Mouse (Mus musculus): ENCODE measurements around the gene Dffa. TPM values are rescaled to one million over a fixed set of nuclear protein-coding genes. Genes with fewer than 3 reads are reported as not detected.

Dffa gene
- polyA plus RNA-seq, 1 experiment from 2014 or later = 30.2 TPM

GRCm38 (mm10) chr4:149066672-149067551 lies 37.0 kb upstream of the Dffa start:
- 82% methylated on average over 22 of the region's 22 CpGs for WGBS
- peak; percentile 69 for ATAC-seq (ENCODE audit: low FRiP score)

GRCm38 (mm10) chr4:149075073-149075472 lies 28.9 kb upstream of the Dffa start:
- Histone ChIP-seq H3K36me3 (peaks cover 27% of the 10 kb centered on the region), H3K27me3 (no peaks in the 10 kb centered on the region), H3K4me2 (replicated peaks) (no peak overlapping the region), H3K4me1 (peaks cover 6% of the 10 kb centered on the region), H3K27ac (no peak overlapping the region), H3K9me3 (replicated peaks) (no peaks in the 10 kb centered on the region), H3K9ac (no peak overlapping the region), H3K4me3 (no peak overlapping the region)
- ATAC-seq (ENCODE audit: low FRiP score) = no peak
- WGBS = 95% methylated on average over 13 of the region's 13 CpGs

More at GRCm38 (mm10) chr4:149066672-149067551, 37.0 kb upstream of the Dffa start:
- Histone ChIP-seq H3K4me2 (replicated peaks) (no peak overlapping the region), H3K36me3 (peaks cover 2% of the 10 kb centered on the region; the same call in 1 of the 2 replicates), H3K4me3 (no peak overlapping the region), H3K9ac (no peak overlapping the region), H3K27ac (peak overlapping the region; percentile 35; the same call in 1 of the 2 replicates), H3K4me1 (peaks cover 10% of the 10 kb centered on the region), H3K27me3 (no peaks in the 10 kb centered on the region), H3K9me3 (replicated peaks) (no peaks in the 10 kb centered on the region)

GRCm38 (mm10) chr4:149075871-149076575 lies 27.9 kb upstream of the Dffa start:
- no peak overlapping the region for H3K27ac ChIP-seq

GRCm38 (mm10) chr4:149078261-149078660 lies 25.7 kb upstream of the Dffa start:
- 60% methylated on average over 4 of the region's 4 CpGs for WGBS
- ATAC-seq (ENCODE audit: low FRiP score) = no peak
- Histone ChIP-seq H3K4me1 (peaks cover 12% of the 10 kb centered on the region), H3K9me3 (replicated peaks) (no peaks in the 10 kb centered on the region), H3K4me3 (no peak overlapping the region), H3K4me2 (replicated peaks) (no peak overlapping the region), H3K27ac (no peak overlapping the region), H3K36me3 (peaks cover 15% of the 10 kb centered on the region), H3K9ac (no peak overlapping the region), H3K27me3 (no peaks in the 10 kb centered on the region)

More at GRCm38 (mm10) chr4:149075871-149076575, 27.9 kb upstream of the Dffa start:
- Histone ChIP-seq H3K36me3 (peaks cover 27% of the 10 kb centered on the region), H3K9me3 (replicated peaks) (no peaks in the 10 kb centered on the region), H3K4me3 (no peak overlapping the region), H3K9ac (no peak overlapping the region), H3K27me3 (no peaks in the 10 kb centered on the region), H3K4me1 (peaks cover 6% of the 10 kb centered on the region), H3K4me2 (replicated peaks) (no peak overlapping the region)
- peak; percentile 79 for ATAC-seq (ENCODE audit: low FRiP score)
- 25% methylated on average over 10 of the region's 10 CpGs for WGBS

GRCm38 (mm10) chr4:149079629-149080028 lies 24.3 kb upstream of the Dffa start:
- Histone ChIP-seq H3K4me3 (no peak overlapping the region), H3K36me3 (peaks cover 11% of the 10 kb centered on the region), H3K9ac (no peak overlapping the region), H3K4me1 (peaks cover 12% of the 10 kb centered on the region), H3K4me2 (replicated peaks) (no peak overlapping the region), H3K27me3 (no peaks in the 10 kb centered on the region), H3K27ac (no peak overlapping the region), H3K9me3 (replicated peaks) (no peaks in the 10 kb centered on the region)
- 84% methylated on average over 6 of the region's 6 CpGs for WGBS
- ATAC-seq (ENCODE audit: low FRiP score) = no peak

- WGBS = 89% methylated on average over 8 of the region's 8 CpGs
- no peak overlapping the region for H3K4me3 ChIP-seq
These were observed 23.8 kb upstream of the Dffa start for GRCm38 (mm10) chr4:149080111-149080510.

GRCm38 (mm10) chr4:149081528-149081927 lies 22.4 kb upstream of the Dffa start:
- WGBS = 78% methylated on average over 17 of the region's 17 CpGs
- Histone ChIP-seq H3K9ac (no peak overlapping the region), H3K27ac (peak overlapping the region; percentile 17; the same call in 1 of the 2 replicates)

More at GRCm38 (mm10) chr4:149080111-149080510, 23.8 kb upstream of the Dffa start:
- Histone ChIP-seq H3K9me3 (replicated peaks) (no peaks in the 10 kb centered on the region), H3K9ac (no peak overlapping the region), H3K36me3 (peaks cover 6% of the 10 kb centered on the region; the same call in 1 of the 2 replicates), H3K27ac (no peak overlapping the region), H3K27me3 (no peaks in the 10 kb centered on the region), H3K4me1 (peaks cover 12% of the 10 kb centered on the region), H3K4me2 (replicated peaks) (no peak overlapping the region)
- ATAC-seq (ENCODE audit: low FRiP score) = no peak

GRCm38 (mm10) chr4:149085381-149085780 lies 18.6 kb upstream of the Dffa start:
- H3K4me2 ChIP-seq (replicated peaks) = no peak overlapping the region
- H3K27ac ChIP-seq = no peak overlapping the region
- H3K9ac ChIP-seq = no peak overlapping the region
- H3K4me3 ChIP-seq = no peak overlapping the region
- 0 out of 2 replicates have a peak, but pooled peaks cover 6% of the 10 kb centered on the region for H3K4me1 ChIP-seq
- no peaks in the 10 kb centered on the region for H3K27me3 ChIP-seq
- no peak for ATAC-seq (ENCODE audit: low FRiP score)
- H3K9me3 ChIP-seq (replicated peaks) = no peaks in the 10 kb centered on the region
- 85% methylated on average over 5 of the region's 5 CpGs for WGBS
- no peaks in the 10 kb centered on the region for H3K36me3 ChIP-seq

More at GRCm38 (mm10) chr4:149081528-149081927, 22.4 kb upstream of the Dffa start:
- no peak for ATAC-seq (ENCODE audit: low FRiP score)
- no peaks in the 10 kb centered on the region for H3K9me3 ChIP-seq (replicated peaks)
- no peak overlapping the region for H3K4me3 ChIP-seq
- H3K4me1 ChIP-seq = peaks cover 8% of the 10 kb centered on the region; the same call in 1 of the 2 replicates
- H3K4me2 ChIP-seq (replicated peaks) = no peak overlapping the region
- no peaks in the 10 kb centered on the region for H3K27me3 ChIP-seq
- no peaks in the 10 kb centered on the region for H3K36me3 ChIP-seq

GRCm38 (mm10) chr4:149091364-149091763 lies 12.6 kb upstream of the Dffa start:
- ATAC-seq (ENCODE audit: low FRiP score) = no peak
- Histone ChIP-seq H3K36me3 (peaks cover 21% of the 10 kb centered on the region), H3K4me1 (no peaks in the 10 kb centered on the region), H3K9ac (no peak overlapping the region), H3K4me2 (replicated peaks) (no peak overlapping the region), H3K27me3 (no peaks in the 10 kb centered on the region), H3K27ac (no peak overlapping the region), H3K4me3 (no peak overlapping the region), H3K9me3 (replicated peaks) (no peaks in the 10 kb centered on the region)
- WGBS = 90% methylated on average over 8 of the region's 8 CpGs

- H3K4me1 ChIP-seq = peaks cover 12% of the 10 kb centered on the region
- H3K4me2 ChIP-seq (replicated peaks) = peak overlapping the region; percentile 78; the same call in 1 of the 2 replicates
- no peak overlapping the region for H3K9ac ChIP-seq
- 93% methylated on average over 3 of the region's 3 CpGs for WGBS
- H3K4me3 ChIP-seq = no peak overlapping the region
- no peak for ATAC-seq (ENCODE audit: low FRiP score)
- peaks cover 9% of the 10 kb centered on the region for H3K36me3 ChIP-seq
- H3K27ac ChIP-seq = no peak overlapping the region
- H3K9me3 ChIP-seq (replicated peaks) = no peaks in the 10 kb centered on the region
- no peaks in the 10 kb centered on the region for H3K27me3 ChIP-seq
These were observed 6.0 kb upstream of the Dffa start for GRCm38 (mm10) chr4:149097956-149098355.

- Histone ChIP-seq H3K36me3 (peaks cover 6% of the 10 kb centered on the region; the same call in 1 of the 2 replicates), H3K27ac (no peak overlapping the region), H3K27me3 (no peaks in the 10 kb centered on the region), H3K9ac (peak overlapping the region; percentile 88), H3K4me1 (peaks cover 12% of the 10 kb centered on the region), H3K4me2 (replicated peaks) (peak overlapping the region; percentile 78), H3K9me3 (replicated peaks) (no peaks in the 10 kb centered on the region), H3K4me3 (peak overlapping the region; percentile 99)
- ATAC-seq (ENCODE audit: low FRiP score) = no peak
- WGBS = 28% methylated on average over 11 of the region's 11 CpGs
These were observed 5.4 kb upstream of the Dffa start for GRCm38 (mm10) chr4:149098571-149098970.

GRCm38 (mm10) chr4:149099369-149100017 lies 4.5 kb upstream of the Dffa start, which contains the start of gene Pex14:
Pex14 (minus strand) TSS chr4:149099876.
- Histone ChIP-seq H3K4me1 (peaks cover 15% of the 10 kb centered on the region), H3K4me2 (replicated peaks) (peak within 1 kb of the TSS; percentile 78), H3K27ac (peak within 1 kb of the TSS; percentile 73), H3K36me3 (no peaks in the 10 kb centered on the region), H3K9ac (peak within 1 kb of the TSS; percentile 88), H3K9me3 (replicated peaks) (no peaks in the 10 kb centered on the region), H3K4me3 (peak within 1 kb of the TSS; percentile 99), H3K27me3 (no peaks in the 10 kb centered on the region)
- ATAC-seq (ENCODE audit: low FRiP score) = peak; percentile 83
- under 1% methylated on average over 50 of the region's 50 CpGs for WGBS

Data from hindbrain, embryonic 12.5 days (tissue).